Comparison of ENCODE assay signal across 7 mouse cellular contexts in genomic region chr9:107675671-107676301, GRCm38 (mm10). TPM values are rescaled to one million over a fixed set of nuclear protein-coding genes. Genes with fewer than 3 reads are reported as not detected.
A peak's percentile ranks its signal among the peaks of the same experiment; 100 is the strongest.
DNase-seq lines count a peak whose midpoint lies in the region; ATAC-seq and TF ChIP-seq lines count a peak whose summit lies in the region.

No protein-coding gene starts in this region.

- ATAC-seq in common myeloid progenitor, adult 5-6 weeks (replicated peaks; ENCODE audit: low read depth, poor library complexity, severe bottlenecking) = peak; percentile 77
- peak; percentile 79 for ATAC-seq in intestine, embryonic 15.5 days
- ATAC-seq in limb, embryonic 13.5 days (ENCODE audit: low FRiP score, low read depth) = peak; percentile 60
- ATAC-seq in midbrain, embryonic 14.5 days (ENCODE audit: low FRiP score, low TSS enrichment) = peak; percentile 74

- intact Hi-C loops in gastrocnemius, postnatal 36 days (cut with DNase I) = loop anchor here (1.0 to 2.0 kb wide), 2 partner anchors 30 to 75 kb away; no protein-coding TSS in a partner anchor

- H3K27me3 ChIP-seq in intestine, embryonic 15.5 days (replicated peaks) = peaks cover 32% of the 10 kb centered on the region
- peaks cover 42% of the 10 kb centered on the region for H3K27me3 ChIP-seq in limb, embryonic 13.5 days
- peaks cover 22% of the 10 kb centered on the region; the same call in 1 of the 2 replicates for H3K27me3 ChIP-seq in midbrain, embryonic 14.5 days (ENCODE audit: control insufficient read depth, insufficient read depth, low read length)
- H3K27me3 ChIP-seq in spleen, adult 2 months (ENCODE audit: control insufficient read depth, insufficient read depth, low read length) = 0 out of 2 replicates have a peak, but pooled peaks cover 6% of the 10 kb centered on the region

- H3K27ac ChIP-seq in intestine, embryonic 15.5 days = no peak overlapping the region
- no peak overlapping the region for H3K27ac ChIP-seq in limb, embryonic 13.5 days
- 0 out of 2 replicates have a peak overlapping the region, but pooled peaks have one; percentile 20 for H3K27ac ChIP-seq in midbrain, embryonic 14.5 days (replicated peaks; ENCODE audit: low read depth, low read length)
- H3K27ac ChIP-seq in spleen, adult 2 months (ENCODE audit: insufficient read depth, low read length) = no peak overlapping the region

- WGBS in intestine, embryonic 15.5 days = 1% methylated on average over 39 of the region's 39 CpGs
- 1% methylated on average over 39 of the region's 39 CpGs for WGBS in limb, embryonic 13.5 days
- WGBS in midbrain, embryonic 14.5 days = under 1% methylated on average over 39 of the region's 39 CpGs
- WGBS in spleen, adult 2 months = 1% methylated on average over 39 of the region's 39 CpGs

- H3K4me1 ChIP-seq in intestine, embryonic 15.5 days (replicated peaks) = peaks cover 12% of the 10 kb centered on the region
- H3K4me1 ChIP-seq in limb, embryonic 13.5 days = peaks cover 19% of the 10 kb centered on the region
- peaks cover 7% of the 10 kb centered on the region; the same call in 1 of the 2 replicates for H3K4me1 ChIP-seq in midbrain, embryonic 14.5 days (ENCODE audit: control insufficient read depth, insufficient read depth, low read length)
- no peaks in the 10 kb centered on the region for H3K4me1 ChIP-seq in spleen, adult 2 months (ENCODE audit: control insufficient read depth, insufficient read depth, insufficient read length)

- peak; percentile 91 for DNase-seq in ZHBTc4 (ENCODE audit: low read depth, low spot score)
- peak; percentile 60 to 66 for DNase-seq in gastrocnemius, postnatal 36 days
- peak; percentile 91 for DNase-seq in midbrain, embryonic 14.5 days
- peak; percentile 27 to 33 for DNase-seq in spleen, adult 2 months (ENCODE audit: low read depth in 1 of 2, low spot score in 2 of 2)

- TF ChIP-seq POLR2A in spleen, adult 2 months (IDR thresholded peaks at IDR 0.05; ENCODE audit: low read depth, low read length) = no peak

- peak; percentile 52; the same call in 1 of the 2 replicates for TF ChIP-seq CTCF in spleen, adult 2 months (IDR thresholded peaks at IDR 0.05; ENCODE audit: extremely low read depth, insufficient read depth, insufficient read length, insufficient replicate concordance)

- peak overlapping the region; percentile 29; the same call in 1 of the 2 replicates for H3K9ac ChIP-seq in intestine, embryonic 15.5 days
- H3K9ac ChIP-seq in limb, embryonic 13.5 days = peak overlapping the region; percentile 53; the same call in 1 of the 2 replicates
- peak overlapping the region; percentile 40; the same call in 1 of the 2 replicates for H3K9ac ChIP-seq in midbrain, embryonic 14.5 days (replicated peaks; ENCODE audit: low read length)

- H3K36me3 ChIP-seq in intestine, embryonic 15.5 days = no peaks in the 10 kb centered on the region
- H3K36me3 ChIP-seq in limb, embryonic 13.5 days = no peaks in the 10 kb centered on the region
- no peaks in the 10 kb centered on the region for H3K36me3 ChIP-seq in midbrain, embryonic 14.5 days (ENCODE audit: control insufficient read depth, insufficient read depth, low read length)
- H3K36me3 ChIP-seq in spleen, adult 2 months (ENCODE audit: control insufficient read depth, insufficient read depth, low read length) = no peaks in the 10 kb centered on the region

- peak overlapping the region; percentile 31 for H3K4me3 ChIP-seq in intestine, embryonic 15.5 days (replicated peaks)
- peak overlapping the region; percentile 39 for H3K4me3 ChIP-seq in limb, embryonic 13.5 days
- H3K4me3 ChIP-seq in midbrain, embryonic 14.5 days (replicated peaks; ENCODE audit: low read depth, low read length) = peak overlapping the region; percentile 30
- peak overlapping the region; percentile 21; the same call in 1 of the 2 replicates for H3K4me3 ChIP-seq in spleen, adult 2 months (ENCODE audit: extremely low read depth, insufficient read depth, insufficient read length)

- H3K9me3 ChIP-seq in intestine, embryonic 15.5 days = no peaks in the 10 kb centered on the region
- H3K9me3 ChIP-seq in limb, embryonic 13.5 days = no peaks in the 10 kb centered on the region
- H3K9me3 ChIP-seq in midbrain, embryonic 14.5 days (ENCODE audit: control insufficient read depth, low read length) = no peaks in the 10 kb centered on the region

- H3K4me2 ChIP-seq in intestine, embryonic 15.5 days (replicated peaks) = peak overlapping the region; percentile 75
- H3K4me2 ChIP-seq in limb, embryonic 13.5 days (replicated peaks) = peak overlapping the region; percentile 73
- H3K4me2 ChIP-seq in midbrain, embryonic 14.5 days (ENCODE audit: low read length) = peak overlapping the region; percentile 66

RNA-seq across cellular contexts. Expression of gene Gnat1, which starts 3.7 kb away (rescaled TPM):
- not detected in 2 replicates for total RNA-seq in common myeloid progenitor, adult 5-6 weeks (2017)
- not detected for total RNA-seq in gastrocnemius, postnatal 36 days (2021)
- polyA plus RNA-seq in intestine, embryonic 15.5 days (2015; fragmentation: Nextera tagmentation; extraction: Ambion mirVana) = 0.82 and 1.9 TPM in 2 replicates
- polyA plus RNA-seq in limb, embryonic 13.5 days (2015; fragmentation: Nextera tagmentation; extraction: Ambion mirVana) = 0.74 and 1.0 TPM in 2 replicates
- 0.97 and 2.0 TPM in 2 replicates for polyA plus RNA-seq in midbrain, embryonic 14.5 days (2014; fragmentation: Nextera tagmentation; extraction: Ambion mirVana)
- polyA plus RNA-seq in spleen, adult 2 months (2012; rRNA removed) = not detected in 2 replicates

RNA-seq across cellular contexts. Expression of gene Slc38a3, which starts 6.5 kb away (rescaled TPM):
- not detected in 2 replicates for total RNA-seq in common myeloid progenitor, adult 5-6 weeks (2017)
- 10 to 100 TPM; 60.6 to 81.6 TPM for total RNA-seq in gastrocnemius, postnatal 36 days (2021)
- 8.4 and 16.0 TPM in 2 replicates for polyA plus RNA-seq in intestine, embryonic 15.5 days (2015; fragmentation: Nextera tagmentation; extraction: Ambion mirVana)
- 4.3 and 5.3 TPM in 2 replicates for polyA plus RNA-seq in limb, embryonic 13.5 days (2015; fragmentation: Nextera tagmentation; extraction: Ambion mirVana)
- 20.4 and 31.9 TPM in 2 replicates for polyA plus RNA-seq in midbrain, embryonic 14.5 days (2014; fragmentation: Nextera tagmentation; extraction: Ambion mirVana)
- 10.6 and 13.9 TPM in 2 replicates for polyA plus RNA-seq in spleen, adult 2 months (2012; rRNA removed)

RNA-seq across cellular contexts. Expression of gene Sema3f, which starts 34.5 kb away (rescaled TPM):
- 0.23 TPM in 1 of 2 replicates, not detected in the other for total RNA-seq in common myeloid progenitor, adult 5-6 weeks (2017)
- 1 to 10 TPM; 4.9 to 6.1 TPM for total RNA-seq in gastrocnemius, postnatal 36 days (2021)
- polyA plus RNA-seq in intestine, embryonic 15.5 days (2015; fragmentation: Nextera tagmentation; extraction: Ambion mirVana) = 8.9 and 11.2 TPM in 2 replicates
- polyA plus RNA-seq in limb, embryonic 13.5 days (2015; fragmentation: Nextera tagmentation; extraction: Ambion mirVana) = 31.8 and 32.1 TPM in 2 replicates
- 34.0 and 37.0 TPM in 2 replicates for polyA plus RNA-seq in midbrain, embryonic 14.5 days (2014; fragmentation: Nextera tagmentation; extraction: Ambion mirVana)
- 61.1 and 61.6 TPM in 2 replicates for polyA plus RNA-seq in spleen, adult 2 months (2012; rRNA removed)

RNA-seq across cellular contexts. Expression of gene Gnai2, which starts 40.6 kb away (rescaled TPM):
- 319 and 345 TPM in 2 replicates for total RNA-seq in common myeloid progenitor, adult 5-6 weeks (2017)
- total RNA-seq in gastrocnemius, postnatal 36 days (2021) = 10 to 100 TPM; 65.2 to 70.5 TPM
- 334 and 335 TPM in 2 replicates for polyA plus RNA-seq in intestine, embryonic 15.5 days (2015; fragmentation: Nextera tagmentation; extraction: Ambion mirVana)
- polyA plus RNA-seq in limb, embryonic 13.5 days (2015; fragmentation: Nextera tagmentation; extraction: Ambion mirVana) = 383 and 392 TPM in 2 replicates
- 284 and 326 TPM in 2 replicates for polyA plus RNA-seq in midbrain, embryonic 14.5 days (2014; fragmentation: Nextera tagmentation; extraction: Ambion mirVana)
- polyA plus RNA-seq in spleen, adult 2 months (2012; rRNA removed) = 752 and 1,030 TPM in 2 replicates

Comparison
In these comparisons a context has a peak if more than half of its experiments do, and no peak if none do; other contexts are left out.
1. DNase-seq: peak in every context shown above with its lines; median percentile 91 in ZHBTc4; 91 in midbrain, embryonic 14.5 days; 63 in gastrocnemius, postnatal 36 days; 30 in spleen, adult 2 months.